Mouse (Mus musculus) c-Kit-negative CD71-positive TER-119-positive erythroid progenitor cells, embryonic 14.5 days (primary cell): ENCODE results near the gene Osm.

ENCODE experiments used
- DNase-seq: peaks from one replicate; pipeline ENCODE4 v3.0.0-alpha.2; 2013; ENCODE audit warnings: low read depth, low spot score

Gene Osm

DNA sequence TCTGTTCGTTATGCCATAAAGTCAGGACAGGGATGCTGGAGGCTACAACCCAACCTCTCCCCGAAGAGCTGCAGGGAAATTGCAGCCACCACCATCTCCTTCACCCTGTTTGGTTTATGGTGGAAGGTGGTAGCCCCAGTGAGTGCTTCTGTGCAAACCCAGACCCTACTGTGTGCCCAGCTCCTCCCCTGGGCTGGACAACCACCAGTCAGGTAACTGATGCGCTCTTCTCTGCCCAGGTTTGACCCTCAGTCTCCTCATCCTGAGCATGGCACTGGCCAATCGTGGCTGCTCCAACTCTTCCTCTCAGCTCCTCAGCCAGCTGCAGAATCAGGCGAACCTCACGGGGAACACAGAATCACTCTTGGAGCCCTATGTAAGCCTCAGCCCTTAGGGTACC lies 1.9 kb downstream of the Osm start:
- no peak for DNase-seq

DNA sequence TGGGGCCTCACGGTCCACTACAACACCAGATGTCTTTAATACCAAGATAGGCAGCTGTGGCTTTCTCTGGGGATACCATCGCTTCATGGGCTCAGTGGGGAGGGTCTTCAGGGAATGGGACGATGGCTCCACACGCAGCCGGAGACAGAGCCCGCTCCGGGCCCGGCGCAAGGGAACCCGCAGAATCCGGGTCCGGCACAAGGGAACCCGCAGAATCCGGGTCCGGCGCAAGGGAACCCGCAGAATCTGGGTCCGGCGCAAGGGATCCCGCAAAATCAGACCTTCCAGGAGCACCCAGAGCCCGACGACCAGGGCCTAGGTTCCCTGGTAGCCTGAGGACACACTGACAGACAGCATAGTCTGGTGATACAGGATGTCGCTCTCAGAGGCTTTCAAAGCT lies 3.5 kb downstream of the Osm start:
- no peak for DNase-seq

GRCm38 (mm10) chr11:4240151-4240550 lies 3.9 kb downstream of the Osm start:
- no peak for DNase-seq

DNA sequence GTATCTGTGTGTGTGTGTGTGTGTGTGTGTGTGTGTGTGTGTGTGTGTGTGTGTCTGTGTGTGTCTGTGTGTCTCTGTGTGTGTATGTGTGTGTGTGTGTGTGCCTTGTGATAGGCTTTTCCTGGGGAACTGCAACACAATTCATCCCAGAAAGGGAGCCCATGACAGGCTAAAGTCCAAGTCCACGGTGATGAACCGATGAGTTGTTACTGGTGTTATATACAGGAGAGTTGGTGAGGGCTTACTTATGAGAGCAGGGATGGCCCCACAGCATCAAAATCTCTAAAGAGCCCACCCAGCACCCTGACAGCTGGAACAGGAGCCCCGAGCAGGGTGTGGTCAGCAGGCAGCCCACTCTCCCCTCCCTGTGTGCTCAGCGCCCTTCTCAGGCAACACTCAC lies 5.0 kb downstream of the Osm start:
- no peak for DNase-seq

DNA sequence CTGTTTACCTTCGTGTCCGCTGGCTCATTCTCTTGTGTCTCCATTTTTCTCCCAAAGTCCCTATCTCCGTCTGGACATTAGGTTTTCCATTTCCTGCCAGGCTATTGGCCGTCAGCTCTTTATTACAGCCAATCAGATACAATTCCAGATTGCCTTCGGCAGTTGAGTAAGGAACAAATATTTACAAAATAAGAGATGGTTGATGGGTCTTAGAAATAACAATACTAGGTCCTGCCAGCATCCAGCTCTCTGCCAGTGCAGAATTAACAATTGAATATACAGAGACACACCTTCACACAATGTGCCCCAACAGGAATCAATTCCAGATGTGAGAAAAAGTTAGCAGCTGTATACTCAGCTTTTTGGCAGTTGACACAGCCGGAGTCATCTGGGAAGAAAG lies 9.9 kb downstream of the Osm start:
- DNase-seq: no peak

DNA sequence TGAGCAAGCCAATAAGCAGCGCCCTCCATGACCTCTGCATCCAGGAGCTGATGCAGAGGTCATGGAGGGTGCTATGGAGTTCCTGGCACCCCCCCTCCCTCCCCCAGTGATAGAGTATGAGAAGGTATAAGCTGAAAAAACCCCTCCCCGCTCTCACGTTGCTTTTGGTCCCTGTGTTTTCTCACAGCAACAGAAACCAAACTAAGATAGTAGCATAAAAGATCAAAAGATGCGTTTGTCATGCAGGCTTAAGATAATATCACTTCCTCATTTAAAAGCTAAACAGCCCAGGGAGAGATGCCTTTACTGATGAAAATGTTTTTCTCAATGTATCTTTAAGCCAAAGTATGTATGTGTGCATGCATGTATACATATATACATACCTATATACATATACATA lies 10.4 kb downstream of the Osm start:
- DNase-seq: no peak

DNA sequence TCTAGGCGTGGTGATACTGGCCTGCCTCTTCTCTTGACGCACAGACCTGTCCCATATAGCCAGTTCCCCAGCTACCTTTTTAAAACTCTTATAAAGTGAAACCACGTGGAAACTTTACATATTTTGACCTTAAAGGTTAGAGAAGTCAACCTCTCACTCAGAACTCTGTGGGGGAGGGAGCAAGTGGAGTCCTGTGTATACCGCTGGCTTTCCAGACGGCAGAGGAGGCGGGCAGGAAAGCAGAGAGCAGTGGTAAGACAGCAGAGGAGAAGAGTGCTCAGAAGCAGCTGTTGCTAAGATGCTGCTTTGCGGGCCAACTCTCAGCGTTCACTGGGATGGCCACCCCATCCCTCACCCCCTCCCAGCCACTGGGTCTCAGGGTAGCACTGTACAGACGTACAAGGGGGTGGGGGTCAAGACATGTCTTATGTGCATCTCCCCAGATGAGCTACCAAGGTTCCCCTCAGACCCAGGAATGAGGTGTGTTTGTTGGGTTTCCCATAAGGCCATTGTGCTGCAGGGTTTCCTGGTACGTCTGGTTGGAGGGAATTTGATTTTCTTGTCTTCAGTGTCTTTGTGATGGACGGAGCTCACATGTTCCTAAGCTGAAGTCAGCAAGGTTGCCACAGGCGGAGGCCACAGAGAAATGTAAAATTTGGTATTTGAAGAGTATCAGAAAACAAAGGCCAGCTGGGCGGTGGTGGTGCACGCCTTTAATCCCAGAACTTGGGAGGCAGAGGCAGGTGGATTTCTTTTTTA lies 11.2 kb downstream of the Osm start:
- DNase-seq: no peak

DNA sequence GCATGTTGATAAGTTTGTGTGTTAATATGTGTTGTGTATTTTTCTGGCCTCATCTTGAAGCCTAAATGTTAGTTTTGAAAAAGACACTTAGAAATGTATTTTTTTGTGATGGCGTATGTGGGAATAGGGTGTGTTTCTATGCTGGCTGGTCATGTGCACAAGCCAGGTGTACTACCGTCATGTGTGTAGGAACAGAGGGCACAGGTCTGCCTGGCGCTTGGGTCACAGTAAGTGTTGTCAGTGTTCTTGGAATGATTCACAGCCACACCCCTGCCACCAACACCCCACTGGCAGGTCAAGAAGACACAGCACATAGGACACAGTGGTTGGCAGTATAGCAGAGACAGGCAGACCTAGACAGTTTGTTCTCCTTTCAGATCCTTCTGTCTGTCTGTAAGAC lies 12.9 kb downstream of the Osm start:
- DNase-seq: no peak

- no peak for DNase-seq
Measured at GRCm38 (mm10) chr11:4250290-4250689, 14.1 kb downstream of the Osm start.

GRCm38 (mm10) chr11:4251376-4251775 lies 15.2 kb downstream of the Osm start:
- no peak for DNase-seq

- no peak for DNase-seq
Measured at GRCm38 (mm10) chr11:4252886-4253285, 16.7 kb downstream of the Osm start.

GRCm38 (mm10) chr11:4256846-4257607 lies 20.8 kb downstream of the Osm start, which contains the start of gene Lif:
Gene Lif, plus strand, starts transcription at chr11:4257557.
- no peak for DNase-seq

DNA sequence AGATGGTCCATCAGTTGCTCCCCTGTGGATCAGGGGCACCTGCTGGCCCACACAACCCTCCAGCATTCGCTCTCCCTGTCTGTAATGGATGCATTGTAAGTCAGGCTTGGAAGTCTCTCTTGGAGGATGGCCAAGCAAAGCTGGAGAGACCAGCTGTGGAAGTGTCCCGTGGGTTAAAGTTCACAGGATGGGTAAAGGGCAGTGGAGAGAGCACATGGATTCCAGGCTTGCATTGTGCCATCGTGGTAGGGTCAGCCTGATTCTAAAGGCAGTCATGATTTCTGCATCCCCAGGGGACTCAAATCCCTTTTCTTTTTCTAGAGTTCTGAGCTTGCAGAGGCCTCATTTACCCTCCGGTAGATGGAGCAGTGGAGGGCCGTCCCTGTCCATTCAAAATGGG lies 21.5 kb downstream of the Osm start:
- DNase-seq: no peak

GRCm38 (mm10) chr11:4258657-4259082 lies 22.4 kb downstream of the Osm start:
- peak; percentile 70 for DNase-seq

GRCm38 (mm10) chr11:4260463-4261187 lies 24.4 kb downstream of the Osm start:
- no peak for DNase-seq

DNA sequence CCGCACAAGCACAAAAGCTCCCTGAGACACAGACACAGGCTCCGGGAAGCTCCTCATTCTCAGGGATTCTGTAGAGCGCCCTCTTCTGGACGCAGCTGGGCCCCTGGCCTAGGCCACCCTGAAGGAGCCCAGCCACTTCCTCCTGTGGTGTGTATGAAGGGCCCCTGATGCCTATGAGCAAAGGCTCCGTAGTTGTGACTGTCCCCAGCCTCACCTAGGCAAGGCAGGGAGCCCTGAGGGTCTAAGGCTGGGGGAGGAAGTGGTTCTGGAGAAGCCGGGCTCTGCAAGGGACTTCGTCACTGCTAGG lies 24.9 kb downstream of the Osm start:
- peak; percentile 30 for DNase-seq

DNA sequence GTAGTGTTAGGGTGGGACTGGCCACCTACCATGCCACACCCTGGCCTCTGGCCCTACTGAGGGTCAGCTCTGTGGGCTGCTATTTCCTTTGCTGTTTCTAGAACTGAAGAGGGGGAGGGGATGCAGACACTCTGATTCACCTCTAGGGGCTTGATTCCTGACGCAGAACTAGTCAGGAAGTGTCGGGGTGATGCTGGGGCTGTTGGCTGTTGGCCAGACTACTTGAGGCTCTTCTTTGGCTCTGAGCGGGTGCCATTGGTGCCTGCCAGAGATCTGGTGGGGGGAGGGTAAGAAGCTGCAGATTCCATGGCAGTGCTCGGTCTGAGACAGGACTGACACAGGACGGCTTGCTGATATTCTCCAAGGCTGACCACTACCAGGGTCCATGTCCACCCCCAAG lies 25.7 kb downstream of the Osm start:
- no peak for DNase-seq

DNA sequence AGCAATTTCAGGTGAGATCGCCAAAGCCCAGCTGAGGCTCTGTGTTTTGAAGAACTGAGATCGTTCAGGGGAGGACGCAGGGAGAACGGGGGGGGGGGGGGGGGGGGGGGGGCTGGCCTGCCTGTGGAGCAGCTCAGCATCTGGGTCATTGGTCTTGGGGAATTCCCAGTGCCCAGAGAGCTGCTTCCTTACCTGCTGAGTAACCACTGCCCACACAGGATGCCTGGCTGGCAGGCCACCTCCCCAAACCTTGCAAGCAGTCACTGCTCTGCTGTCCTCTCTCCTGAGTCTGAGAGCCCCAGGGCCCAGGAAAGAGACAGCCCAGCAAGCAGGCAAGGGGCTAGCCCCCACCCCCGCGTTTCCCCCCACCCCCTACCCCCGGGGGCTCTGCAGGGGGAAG lies 26.6 kb downstream of the Osm start:
- no peak for DNase-seq

DNA sequence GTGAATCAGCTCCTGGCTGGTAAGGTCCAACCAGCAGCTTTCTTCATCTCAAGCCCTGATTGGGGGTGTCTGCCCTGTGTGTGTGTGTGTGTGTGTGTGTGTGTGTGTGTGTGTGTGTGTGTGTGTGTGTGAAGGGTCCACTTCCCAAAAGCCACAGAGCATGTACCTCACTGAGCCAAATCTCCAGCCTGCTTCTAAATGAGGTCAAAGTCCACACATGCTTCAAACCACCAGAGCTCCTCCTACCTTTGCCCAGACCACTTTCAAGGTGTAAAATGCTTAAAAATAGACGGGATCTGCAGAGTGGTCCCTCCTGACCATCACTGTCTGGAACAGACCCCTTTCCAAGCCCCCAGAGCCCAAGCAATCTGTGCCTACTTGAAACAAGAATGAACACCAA lies 27.1 kb downstream of the Osm start:
- no peak for DNase-seq

- DNase-seq: no peak
Measured at GRCm38 (mm10) chr11:4264066-4264465, 27.8 kb downstream of the Osm start.

GRCm38 (mm10) chr11:4266271-4267201 lies 30.3 kb downstream of the Osm start:
- DNase-seq: no peak

GRCm38 (mm10) chr11:4267202-4267578 lies 31.0 kb downstream of the Osm start:
- no peak for DNase-seq
